Mouse (Mus musculus): ENCODE measurements around the gene Zbtb43.

Gene Zbtb43

GRCm38 (mm10) chr2:33452721-33453120 lies 15.6 kb downstream of the Zbtb43 start:
- DNase-seq: no peak

- no peak for DNase-seq
Observed at GRCm38 (mm10) chr2:33452140-33452539, 16.2 kb downstream of the Zbtb43 start.

GRCm38 (mm10) chr2:33451038-33451978 lies 17.1 kb downstream of the Zbtb43 start:
- DNase-seq: no peak

GRCm38 (mm10) chr2:33449119-33449873 lies 19.1 kb downstream of the Zbtb43 start:
- peak; percentile 59 for DNase-seq

- no peak for DNase-seq
Observed at GRCm38 (mm10) chr2:33446796-33447195, 21.6 kb downstream of the Zbtb43 start.

- no peak for DNase-seq
Observed at GRCm38 (mm10) chr2:33445741-33446140, 22.6 kb downstream of the Zbtb43 start.

- no peak for DNase-seq
Observed at GRCm38 (mm10) chr2:33444862-33445261, 23.5 kb downstream of the Zbtb43 start.

GRCm38 (mm10) chr2:33444358-33444757 lies 24.0 kb downstream of the Zbtb43 start:
- peak; percentile 87 for DNase-seq

- no peak for DNase-seq
Observed at GRCm38 (mm10) chr2:33442701-33443100, 25.7 kb downstream of the Zbtb43 start.

- DNase-seq: peak; percentile 62
Observed at GRCm38 (mm10) chr2:33440893-33441292, 27.5 kb downstream of the Zbtb43 start.

- no peak for DNase-seq
Observed at GRCm38 (mm10) chr2:33439980-33440670, 28.2 kb downstream of the Zbtb43 start.

GRCm38 (mm10) chr2:33439471-33439881 lies 28.9 kb downstream of the Zbtb43 start:
- no peak for DNase-seq

- no peak for DNase-seq
Observed at GRCm38 (mm10) chr2:33438377-33438776, 30.0 kb downstream of the Zbtb43 start.

GRCm38 (mm10) chr2:33437184-33437583 lies 31.2 kb downstream of the Zbtb43 start:
- no peak for DNase-seq

GRCm38 (mm10) chr2:33436035-33436580 lies 32.3 kb downstream of the Zbtb43 start:
- DNase-seq: no peak

- DNase-seq: no peak
Observed at GRCm38 (mm10) chr2:33435036-33435650, 33.2 kb downstream of the Zbtb43 start.

GRCm38 (mm10) chr2:33432877-33433276 lies 35.5 kb downstream of the Zbtb43 start:
- DNase-seq: peak; percentile 61

GRCm38 (mm10) chr2:33430771-33431699 lies 37.3 kb downstream of the Zbtb43 start, which contains the start of gene Zbtb34:
Gene Zbtb34, minus strand, starts transcription at chr2:33431324.
- DNase-seq: no peak

- DNase-seq: no peak
Observed at GRCm38 (mm10) chr2:33430081-33430770, 38.1 kb downstream of the Zbtb43 start.

GRCm38 (mm10) chr2:33429339-33429738 lies 39.0 kb downstream of the Zbtb43 start:
- no peak for DNase-seq
